21 mouse cellular contexts compared by ENCODE assay signal in genomic region chr6:83888802-83889201, GRCm38 (mm10).
"Had no signal": no experiment of that assay in that cellular context is flagged by ENCODE, and none has a peak within 500 bp of the region (broad histone marks: within the 10 kb centered on the region; RNA-seq: fewer than 3 reads in every experiment).

No protein-coding gene starts in this region.

- H3K27ac ChIP-seq: limb, embryonic 10.5 days; limb, embryonic 13.5 days; liver, embryonic 12.5 days; liver, embryonic 15.5 days; lung, embryonic 15.5 days; midbrain, embryonic 12.5 days; midbrain, embryonic 15.5 days; neural tube, embryonic 13.5 days; stomach, postnatal 0 days had no signal

- H3K4me3 ChIP-seq: limb, embryonic 10.5 days; limb, embryonic 13.5 days; liver, embryonic 12.5 days; liver, embryonic 15.5 days; lung, embryonic 15.5 days; midbrain, embryonic 12.5 days; midbrain, embryonic 15.5 days; myocyte; neural tube, embryonic 13.5 days had no signal

- H3K4me1 ChIP-seq: limb, embryonic 10.5 days; limb, embryonic 13.5 days; liver, embryonic 12.5 days; liver, embryonic 15.5 days; lung, embryonic 15.5 days; midbrain, embryonic 12.5 days; midbrain, embryonic 15.5 days; neural tube, embryonic 13.5 days had no signal

- H3K9ac ChIP-seq: limb, embryonic 13.5 days; liver, embryonic 12.5 days; liver, embryonic 15.5 days; lung, embryonic 15.5 days; midbrain, embryonic 12.5 days; midbrain, embryonic 15.5 days; neural tube, embryonic 13.5 days had no signal

- H3K27me3 ChIP-seq: limb, embryonic 13.5 days; liver, embryonic 12.5 days; liver, embryonic 15.5 days; lung, embryonic 15.5 days; midbrain, embryonic 12.5 days; midbrain, embryonic 15.5 days; neural tube, embryonic 13.5 days had no signal

- H3K9me3 ChIP-seq: limb, embryonic 10.5 days; limb, embryonic 13.5 days; liver, embryonic 12.5 days; liver, embryonic 15.5 days; lung, embryonic 15.5 days; midbrain, embryonic 12.5 days; midbrain, embryonic 15.5 days; neural tube, embryonic 13.5 days had no signal

- H3K36me3 ChIP-seq: limb, embryonic 10.5 days; limb, embryonic 13.5 days; liver, embryonic 12.5 days; liver, embryonic 15.5 days; lung, embryonic 15.5 days; midbrain, embryonic 12.5 days; midbrain, embryonic 15.5 days; neural tube, embryonic 13.5 days had no signal

- DNase-seq: kidney, adult 9 months; kidney, postnatal 14 days; kidney, postnatal 4 days; liver; lung, adult 18-20 months; lung, postnatal 14 days; lung, postnatal 4 days; retina, postnatal 1 day; right cerebral cortex, postnatal 25 days; thymus, adult 2 months; thymus, postnatal 25 days had no signal
